Mouse (Mus musculus) forebrain, embryonic 11.5 days (tissue): ENCODE results near the gene Igfals. TPM values are rescaled to one million over a fixed set of nuclear protein-coding genes. Genes with fewer than 3 reads are reported as not detected.

Source experiments
- ATAC-seq: fragments of 200-750 bp; cut with Nextera tagmentation; replicated peaks from 2 replicates; pipeline ENCODE4 v1.8.0; 2017; ENCODE audit warnings: moderate TSS enrichment; ENCODE audit not compliant: low FRiP score
- DNase-seq: peaks from one replicate; pipeline ENCODE4 v3.0.0-alpha.2; 2017; ENCODE audit warnings: low spot score
- H3K27ac ChIP-seq: fragments of 300-500 bp; sonication (generic); 2 replicates; pipeline ENCODE4 v1.5.1; 2014; ENCODE audit warnings: low read depth, low read length
- H3K27me3 ChIP-seq: fragments of 300-500 bp; sonication (generic); 2 replicates; pipeline ENCODE4 v1.6.1; 2014; ENCODE audit warnings: mild to moderate bottlenecking, low read length, mixed read lengths; ENCODE audit not compliant: control insufficient read depth, insufficient read depth
- H3K36me3 ChIP-seq: fragments of 300-500 bp; sonication (generic); 2 replicates; pipeline ENCODE4 v1.6.1; 2014; ENCODE audit warnings: mild to moderate bottlenecking, low read length, moderate library complexity, mixed read lengths; ENCODE audit not compliant: control insufficient read depth, insufficient read depth
- H3K4me1 ChIP-seq: fragments of 300-500 bp; sonication (generic); replicated peaks from 2 replicates; pipeline ENCODE4 v1.6.1; 2014; ENCODE audit warnings: low read length, mixed read lengths; ENCODE audit not compliant: control insufficient read depth, insufficient read depth
- H3K4me2 ChIP-seq: fragments of 300-500 bp; sonication (generic); 2 replicates; pipeline ENCODE4 v1.6.1; 2014; ENCODE audit warnings: low read depth, mild to moderate bottlenecking, low read length, moderate library complexity, mixed read lengths; ENCODE audit not compliant: severe bottlenecking
- H3K4me3 ChIP-seq: fragments of 300-500 bp; sonication (generic); 2 replicates; pipeline ENCODE4 v1.5.1; 2014; ENCODE audit warnings: low read depth, low read length
- H3K9ac ChIP-seq: fragments of 300-500 bp; sonication (generic); 2 replicates; pipeline ENCODE4 v1.6.1; 2014; ENCODE audit warnings: low read length
- H3K9me3 ChIP-seq: fragments of 300-500 bp; sonication (generic); 2 replicates; pipeline ENCODE4 v1.6.1; 2016; ENCODE audit warnings: low read length, mixed read lengths; ENCODE audit not compliant: control insufficient read depth
- WGBS: fragments of 180-500 bp; shearing (Covaris S2); extraction: QIAGEN DNeasy Blood & Tissue Kit; methylation state at CpG from one replicate; pipeline ENCODE4 v1.1.7; 2014; 5-methylcytosine and 5-hydroxymethylcytosine counted together
- polyA plus RNA-seq: library from polyadenylated mRNA; unstranded; fragments of >200 nt; fragmentation: Nextera tagmentation; extraction: Ambion mirVana; gene quantifications from 2 replicates; pipeline ENCODE4 v1.2.1, GENCODE M21; 2014

Gene Igfals
- polyA plus RNA-seq, 1 experiment from 2014 or later, result not detected

GRCm38 (mm10) chr17:24894995-24895547 lies 29.3 kb downstream of the Igfals start, which contains the start of the genes Eme2 and Mrps34:
TSS of gene Eme2 (minus strand) at chr17:24895087.
TSS of gene Mrps34 (plus strand) at chr17:24895116.
- under 1% methylated on average over 62 of the region's 62 CpGs for WGBS
- Histone ChIP-seq H3K9me3 (no peaks in the 10 kb centered on the region), H3K4me1 (peaks cover 20% of the 10 kb centered on the region), H3K4me3 (peak within 1 kb of the TSS; percentile 86), H3K4me2 (peak within 1 kb of the TSS; percentile 98), H3K9ac (peak within 1 kb of the TSS; percentile 88), H3K27me3 (no peaks in the 10 kb centered on the region), H3K36me3 (peaks cover 18% of the 10 kb centered on the region), H3K27ac (peak within 1 kb of the TSS; percentile 72)
- DNase-seq, result peak; percentile 90
- peak; percentile 44 for ATAC-seq

GRCm38 (mm10) chr17:24895571-24896240 lies 29.9 kb downstream of the Igfals start:
- ATAC-seq (no peak), DNase-seq (no peak)
- Histone ChIP-seq H3K27ac (0 out of 2 replicates have a peak overlapping the region, but pooled peaks have one; percentile 72), H3K4me1 (peaks cover 20% of the 10 kb centered on the region), H3K4me2 (peak overlapping the region; percentile 98), H3K9me3 (no peaks in the 10 kb centered on the region), H3K9ac (peak overlapping the region; percentile 88), H3K4me3 (peak overlapping the region; percentile 86), H3K36me3 (peaks cover 15% of the 10 kb centered on the region), H3K27me3 (no peaks in the 10 kb centered on the region)
- WGBS, result 14% methylated on average over 23 of the region's 23 CpGs

GRCm38 (mm10) chr17:24896241-24896992 lies 30.6 kb downstream of the Igfals start, which contains the start of gene Nme3:
TSS of gene Nme3 (plus strand) at chr17:24896500.
- peak within 1 kb of the TSS; percentile 98 for H3K4me2 ChIP-seq
- ATAC-seq (peak; percentile 82), DNase-seq (peak; percentile 87)
- peaks cover 20% of the 10 kb centered on the region for H3K4me1 ChIP-seq
- no peaks in the 10 kb centered on the region for H3K9me3 ChIP-seq
- no peaks in the 10 kb centered on the region for H3K27me3 ChIP-seq
- peak within 1 kb of the TSS; percentile 72; the same call in 1 of the 2 replicates for H3K27ac ChIP-seq
- under 1% methylated on average over 50 of the region's 50 CpGs for WGBS
- peaks cover 13% of the 10 kb centered on the region for H3K36me3 ChIP-seq
- H3K4me3 ChIP-seq, result peak within 1 kb of the TSS; percentile 86
- H3K9ac ChIP-seq, result peak within 1 kb of the TSS; percentile 88

- Histone ChIP-seq H3K27me3 (no peaks in the 10 kb centered on the region), H3K27ac (no peak overlapping the region), H3K4me2 (peak overlapping the region; percentile 98), H3K4me3 (peak overlapping the region; percentile 86), H3K9ac (peak overlapping the region; percentile 88), H3K9me3 (no peaks in the 10 kb centered on the region), H3K36me3 (peaks cover 17% of the 10 kb centered on the region), H3K4me1 (peaks cover 20% of the 10 kb centered on the region)
- DNase-seq (no peak), ATAC-seq (no peak)
- 36% methylated on average over 11 of the region's 11 CpGs for WGBS
These were observed 31.1 kb downstream of the Igfals start for GRCm38 (mm10) chr17:24896993-24897269.

GRCm38 (mm10) chr17:24897600-24897999 lies 31.8 kb downstream of the Igfals start:
- Histone ChIP-seq H3K27me3 (no peaks in the 10 kb centered on the region), H3K4me1 (peaks cover 20% of the 10 kb centered on the region), H3K36me3 (peaks cover 14% of the 10 kb centered on the region), H3K4me2 (0 out of 2 replicates have a peak overlapping the region, but pooled peaks have one; percentile 98), H3K9ac (peak overlapping the region; percentile 88; the same call in 1 of the 2 replicates), H3K27ac (no peak overlapping the region), H3K9me3 (no peaks in the 10 kb centered on the region), H3K4me3 (peak overlapping the region; percentile 86)
- ATAC-seq, result no peak
- no peak for DNase-seq
- 87% methylated on average over 4 of the region's 4 CpGs for WGBS

- no peak overlapping the region for H3K27ac ChIP-seq
- ATAC-seq (no peak), DNase-seq (no peak)
- H3K4me3 ChIP-seq, result no peak overlapping the region
- no peaks in the 10 kb centered on the region for H3K9me3 ChIP-seq
- H3K27me3 ChIP-seq, result no peaks in the 10 kb centered on the region
- no peak overlapping the region for H3K4me2 ChIP-seq
- H3K36me3 ChIP-seq, result peaks cover 20% of the 10 kb centered on the region
- peak overlapping the region; percentile 23; the same call in 1 of the 2 replicates for H3K9ac ChIP-seq
- H3K4me1 ChIP-seq, result peaks cover 20% of the 10 kb centered on the region
- WGBS, result 75% methylated on average over 4 of the region's 4 CpGs
These were observed 32.5 kb downstream of the Igfals start for GRCm38 (mm10) chr17:24898041-24898854.

GRCm38 (mm10) chr17:24899153-24899552 lies 33.4 kb downstream of the Igfals start:
- no peak overlapping the region for H3K27ac ChIP-seq
- no peak overlapping the region for H3K9ac ChIP-seq
- peaks cover 15% of the 10 kb centered on the region for H3K4me1 ChIP-seq
- no peaks in the 10 kb centered on the region for H3K9me3 ChIP-seq
- H3K4me2 ChIP-seq, result no peak overlapping the region
- WGBS, result 88% methylated on average over 5 of the region's 5 CpGs
- ATAC-seq, result no peak
- no peak overlapping the region for H3K4me3 ChIP-seq
- H3K36me3 ChIP-seq, result peaks cover 23% of the 10 kb centered on the region
- no peak for DNase-seq
- no peaks in the 10 kb centered on the region for H3K27me3 ChIP-seq

GRCm38 (mm10) chr17:24900014-24900413 lies 34.2 kb downstream of the Igfals start:
- H3K9ac ChIP-seq, result no peak overlapping the region
- H3K27me3 ChIP-seq, result no peaks in the 10 kb centered on the region
- no peak for ATAC-seq
- H3K36me3 ChIP-seq, result peaks cover 26% of the 10 kb centered on the region
- no peaks in the 10 kb centered on the region for H3K9me3 ChIP-seq
- H3K27ac ChIP-seq, result no peak overlapping the region
- no peak overlapping the region for H3K4me3 ChIP-seq
- DNase-seq, result no peak
- H3K4me1 ChIP-seq, result peaks cover 14% of the 10 kb centered on the region; the same call in 1 of the 2 replicates
- H3K4me2 ChIP-seq, result no peak overlapping the region
- 90% methylated on average over 6 of the region's 6 CpGs for WGBS
